Mouse (Mus musculus): ENCODE data around the gene Ppa2. TPM values are rescaled to one million over a fixed set of nuclear protein-coding genes. Genes with fewer than 3 reads are reported as not detected.

Ppa2 gene
- polyA plus RNA-seq, 1 experiment from 2014 or later = 87.9 TPM

Other genes with a start within 250 kb of the Ppa2 start
- 23.8 and 24.1 TPM in 2 replicates for gene Ints12, start 218.3 kb upstream of the Ppa2 start, polyA plus RNA-seq (2014; fragmentation: Nextera tagmentation; extraction: Ambion mirVana)
- gene Gstcd, start 218.1 kb upstream of the Ppa2 start, polyA plus RNA-seq (2014; fragmentation: Nextera tagmentation; extraction: Ambion mirVana) = 9.7 and 11.0 TPM in 2 replicates
- gene Arhgef38, start 75.2 kb upstream of the Ppa2 start, polyA plus RNA-seq (2014; fragmentation: Nextera tagmentation; extraction: Ambion mirVana) = 0.09 TPM in 1 of 2 replicates, not detected in the other
- gene Tet2, start 235.0 kb downstream of the Ppa2 start, polyA plus RNA-seq (2014; fragmentation: Nextera tagmentation; extraction: Ambion mirVana) = 15.6 and 18.3 TPM in 2 replicates